Mouse (Mus musculus): Measurements from ENCODE around the gene Rnf5. TPM values are rescaled to one million over a fixed set of nuclear protein-coding genes. Genes with fewer than 3 reads are reported as not detected.

The Rnf5 gene
- polyA plus RNA-seq, 1 experiment from 2014 or later: 165 TPM

GRCm38 (mm10) chr17:34629796-34630603 is 26.5 kb upstream of the Rnf5 start:
- Histone ChIP-seq H3K36me3 (peaks cover 5% of the 10 kb centered on the region; the same call in 1 of the 2 replicates), H3K9ac (no peak overlapping the region), H3K4me2 (replicated peaks) (peak overlapping the region; percentile 92), H3K27ac (no peak overlapping the region), H3K4me3 (replicated peaks) (peak overlapping the region; percentile 69; the same call in 1 of the 2 replicates), H3K27me3 (replicated peaks) (peaks cover 26% of the 10 kb centered on the region), H3K9me3 (no peaks in the 10 kb centered on the region), H3K4me1 (replicated peaks) (peaks cover 40% of the 10 kb centered on the region)
- no peak for ATAC-seq
- 31% methylated on average over 12 of the region's 12 CpGs for WGBS

GRCm38 (mm10) chr17:34629221-34629751 is 25.8 kb upstream of the Rnf5 start, which contains the start of gene Prrt1:
TSS of gene Prrt1 (plus strand) at chr17:34629533.
- peak within 1 kb of the TSS; percentile 69 for H3K4me3 ChIP-seq (replicated peaks)
- ATAC-seq: no peak
- no peaks in the 10 kb centered on the region for H3K9me3 ChIP-seq
- H3K4me2 ChIP-seq (replicated peaks): peak within 1 kb of the TSS; percentile 92
- peak within 1 kb of the TSS; percentile 96 for H3K27ac ChIP-seq
- H3K36me3 ChIP-seq: peaks cover 5% of the 10 kb centered on the region; the same call in 1 of the 2 replicates
- WGBS: 12% methylated on average over 16 of the region's 16 CpGs
- H3K4me1 ChIP-seq (replicated peaks): peaks cover 40% of the 10 kb centered on the region
- H3K9ac ChIP-seq: peak within 1 kb of the TSS; percentile 66
- H3K27me3 ChIP-seq (replicated peaks): peaks cover 26% of the 10 kb centered on the region

GRCm38 (mm10) chr17:34628644-34628967 is 25.1 kb upstream of the Rnf5 start:
- Histone ChIP-seq H3K27me3 (replicated peaks) (peaks cover 26% of the 10 kb centered on the region), H3K9ac (peak overlapping the region; percentile 66), H3K9me3 (no peaks in the 10 kb centered on the region), H3K36me3 (peaks cover 5% of the 10 kb centered on the region; the same call in 1 of the 2 replicates), H3K4me2 (replicated peaks) (peak overlapping the region; percentile 92), H3K4me3 (replicated peaks) (peak overlapping the region; percentile 69), H3K4me1 (replicated peaks) (peaks cover 40% of the 10 kb centered on the region), H3K27ac (peak overlapping the region; percentile 96)
- 19% methylated on average over 5 of the region's 5 CpGs for WGBS
- ATAC-seq: no peak

- ATAC-seq: peak; percentile 44
- H3K27me3 ChIP-seq (replicated peaks): peaks cover 24% of the 10 kb centered on the region
- peaks cover 40% of the 10 kb centered on the region for H3K4me1 ChIP-seq (replicated peaks)
- H3K9me3 ChIP-seq: no peaks in the 10 kb centered on the region
- H3K9ac ChIP-seq: peak within 1 kb of the TSS; percentile 66
- 2% methylated on average over 29 of the region's 29 CpGs for WGBS
- peak within 1 kb of the TSS; percentile 69 for H3K4me3 ChIP-seq (replicated peaks)
- H3K4me2 ChIP-seq (replicated peaks): peak within 1 kb of the TSS; percentile 92
- H3K36me3 ChIP-seq: peaks cover 6% of the 10 kb centered on the region; the same call in 1 of the 2 replicates
- peak within 1 kb of the TSS; percentile 96 for H3K27ac ChIP-seq
Measured at GRCm38 (mm10) chr17:34627943-34628643, 24.6 kb upstream of the Rnf5 start, which contains the start of gene Ppt2. TSS of gene Ppt2 (minus strand) at chr17:34628510.

- Histone ChIP-seq H3K9ac (peak overlapping the region; percentile 66), H3K4me3 (replicated peaks) (peak overlapping the region; percentile 69), H3K27me3 (replicated peaks) (peaks cover 24% of the 10 kb centered on the region), H3K36me3 (peaks cover 14% of the 10 kb centered on the region; the same call in 1 of the 2 replicates), H3K4me2 (replicated peaks) (peak overlapping the region; percentile 92), H3K9me3 (no peaks in the 10 kb centered on the region), H3K4me1 (replicated peaks) (peaks cover 40% of the 10 kb centered on the region), H3K27ac (peak overlapping the region; percentile 96)
- ATAC-seq: peak; percentile 83
- WGBS: under 1% methylated on average over 42 of the region's 45 CpGs
Measured at GRCm38 (mm10) chr17:34627093-34627942, 23.8 kb upstream of the Rnf5 start.

GRCm38 (mm10) chr17:34626773-34627092 is 23.2 kb upstream of the Rnf5 start:
- H3K27me3 ChIP-seq (replicated peaks): peaks cover 20% of the 10 kb centered on the region
- WGBS: under 1% methylated on average over 18 of the region's 18 CpGs
- peak; percentile 26; the same call in 1 of the 2 replicates for ATAC-seq

GRCm38 (mm10) chr17:34626062-34626772 is 22.7 kb upstream of the Rnf5 start:
- no peak for ATAC-seq
- 54% methylated on average over 16 of the region's 16 CpGs for WGBS
- peaks cover 20% of the 10 kb centered on the region; the same call in 1 of the 2 replicates for H3K36me3 ChIP-seq
- H3K27me3 ChIP-seq (replicated peaks): peaks cover 15% of the 10 kb centered on the region
- peak overlapping the region; percentile 66 for H3K9ac ChIP-seq
- no peaks in the 10 kb centered on the region for H3K9me3 ChIP-seq
- H3K4me3 ChIP-seq (replicated peaks): peak overlapping the region; percentile 69
- H3K27ac ChIP-seq: peak overlapping the region; percentile 96
- H3K4me1 ChIP-seq (replicated peaks): peaks cover 31% of the 10 kb centered on the region
- H3K4me2 ChIP-seq (replicated peaks): peak overlapping the region; percentile 92

More at GRCm38 (mm10) chr17:34626773-34627092, 23.2 kb upstream of the Rnf5 start:
- Histone ChIP-seq H3K4me1 (replicated peaks) (peaks cover 36% of the 10 kb centered on the region), H3K27ac (peak overlapping the region; percentile 96), H3K4me2 (replicated peaks) (peak overlapping the region; percentile 92), H3K4me3 (replicated peaks) (peak overlapping the region; percentile 69), H3K9ac (peak overlapping the region; percentile 66), H3K9me3 (no peaks in the 10 kb centered on the region), H3K36me3 (peaks cover 18% of the 10 kb centered on the region; the same call in 1 of the 2 replicates)

- ATAC-seq: no peak
- Histone ChIP-seq H3K9me3 (no peaks in the 10 kb centered on the region), H3K27me3 (replicated peaks) (peaks cover 3% of the 10 kb centered on the region), H3K36me3 (peaks cover 21% of the 10 kb centered on the region; the same call in 1 of the 2 replicates), H3K9ac (no peak overlapping the region), H3K4me2 (replicated peaks) (no peak overlapping the region), H3K4me3 (replicated peaks) (no peak overlapping the region), H3K27ac (no peak overlapping the region), H3K4me1 (replicated peaks) (peaks cover 20% of the 10 kb centered on the region)
- WGBS: 92% methylated on average over 3 of the region's 3 CpGs
Measured at GRCm38 (mm10) chr17:34624981-34625380, 21.5 kb upstream of the Rnf5 start.

- no peak overlapping the region for H3K27ac ChIP-seq
- no peak overlapping the region for H3K4me2 ChIP-seq (replicated peaks)
- H3K36me3 ChIP-seq: peaks cover 21% of the 10 kb centered on the region; the same call in 1 of the 2 replicates
- no peaks in the 10 kb centered on the region for H3K9me3 ChIP-seq
- no peak overlapping the region for H3K4me3 ChIP-seq (replicated peaks)
- H3K4me1 ChIP-seq (replicated peaks): peaks cover 11% of the 10 kb centered on the region
- no peak for ATAC-seq
- 84% methylated on average over 9 of the region's 9 CpGs for WGBS
- no peak overlapping the region for H3K9ac ChIP-seq
- no peaks in the 10 kb centered on the region for H3K27me3 ChIP-seq (replicated peaks)
Measured at GRCm38 (mm10) chr17:34623161-34623560, 19.7 kb upstream of the Rnf5 start.

- peaks cover 21% of the 10 kb centered on the region for H3K36me3 ChIP-seq
- no peak overlapping the region for H3K4me2 ChIP-seq (replicated peaks)
- no peaks in the 10 kb centered on the region for H3K27me3 ChIP-seq (replicated peaks)
- peaks cover 3% of the 10 kb centered on the region for H3K4me1 ChIP-seq (replicated peaks)
- peak overlapping the region; percentile 20; the same call in 1 of the 2 replicates for H3K27ac ChIP-seq
- 0 out of 2 replicates have a peak, but pooled peaks have one; percentile 21 for ATAC-seq
- 67% methylated on average over 8 of the region's 8 CpGs for WGBS
- H3K4me3 ChIP-seq (replicated peaks): no peak overlapping the region
- no peaks in the 10 kb centered on the region for H3K9me3 ChIP-seq
- H3K9ac ChIP-seq: no peak overlapping the region
Measured at GRCm38 (mm10) chr17:34621006-34621405, 17.5 kb upstream of the Rnf5 start.

- Histone ChIP-seq H3K9ac (no peak overlapping the region), H3K36me3 (peaks cover 27% of the 10 kb centered on the region), H3K9me3 (no peaks in the 10 kb centered on the region), H3K4me3 (replicated peaks) (no peak overlapping the region), H3K4me2 (replicated peaks) (no peak overlapping the region), H3K4me1 (replicated peaks) (0 out of 2 replicates have a peak, but pooled peaks cover 2% of the 10 kb centered on the region), H3K27me3 (replicated peaks) (no peaks in the 10 kb centered on the region), H3K27ac (no peak overlapping the region)
- ATAC-seq: peak; percentile 37
- WGBS: 20% methylated on average over 6 of the region's 6 CpGs
Measured at GRCm38 (mm10) chr17:34618999-34619398, 15.5 kb upstream of the Rnf5 start.

Measured in intestine, embryonic 15.5 days (tissue).